Mouse (Mus musculus): ENCODE measurements around the gene 6330409D20Rik. TPM values are rescaled to one million over a fixed set of nuclear protein-coding genes. Genes with fewer than 3 reads are reported as not detected.

6330409D20Rik gene
- 0.06 TPM in 1 of 2 replicates, not detected in the other for polyA plus RNA-seq (2012; rRNA removed)

DNA sequence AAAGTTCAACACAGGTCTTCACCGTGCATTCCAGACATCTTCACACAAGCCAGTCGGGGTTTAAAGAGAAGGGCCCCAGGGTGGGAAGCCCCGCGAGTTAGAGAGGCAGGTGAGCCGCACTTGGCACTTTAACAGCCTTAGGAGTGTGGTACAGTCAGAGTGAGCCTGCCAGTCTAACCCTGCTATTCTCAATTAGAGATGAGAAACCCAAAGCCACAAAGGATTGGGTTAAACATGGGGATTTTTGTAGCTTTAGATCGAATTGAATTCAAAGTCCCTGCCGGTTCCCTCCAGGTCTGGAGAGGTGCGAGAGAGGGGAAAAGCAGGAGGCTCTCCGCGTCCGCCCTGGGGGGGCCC, at the start of gene 6330409D20Rik:
TSS of gene 6330409D20Rik (minus strand) at position 101 of the 357 bp plus-strand sequence.

DNA sequence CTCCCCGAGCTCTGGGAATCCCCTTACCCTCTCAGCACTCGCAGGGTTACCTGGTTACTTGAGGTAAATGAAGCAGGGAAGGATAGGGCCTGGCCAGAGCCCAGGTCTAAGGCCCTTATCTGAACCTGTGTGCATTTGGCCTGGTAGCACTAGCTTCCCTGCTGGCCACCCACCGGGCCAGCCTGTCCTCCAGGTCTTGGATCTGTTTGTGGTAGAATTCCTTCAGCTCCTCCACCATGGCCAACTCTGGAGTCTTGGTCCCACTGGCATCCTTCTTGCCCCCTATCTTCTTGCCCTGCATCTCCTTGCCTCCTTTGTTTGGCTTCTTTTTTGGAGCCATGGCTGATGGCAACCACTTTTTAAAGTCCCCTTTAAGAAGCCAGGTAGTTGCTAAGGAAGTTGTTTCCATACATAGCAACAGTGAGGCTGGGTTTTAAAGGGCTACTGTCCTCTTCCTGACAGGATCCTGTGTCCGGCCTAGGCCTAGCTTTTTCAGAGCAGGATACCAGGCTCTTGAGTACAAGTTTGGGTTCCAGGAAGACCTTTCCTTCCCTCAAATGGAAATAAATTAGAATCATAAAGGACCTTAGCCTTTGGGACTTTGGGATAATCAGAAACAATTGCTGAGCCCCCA, 43.3 kb upstream of the 6330409D20Rik start, which contains the start of gene Cfap157:
TSS of gene Cfap157 (minus strand) at position 381 of the 634 bp plus-strand sequence.

DNA sequence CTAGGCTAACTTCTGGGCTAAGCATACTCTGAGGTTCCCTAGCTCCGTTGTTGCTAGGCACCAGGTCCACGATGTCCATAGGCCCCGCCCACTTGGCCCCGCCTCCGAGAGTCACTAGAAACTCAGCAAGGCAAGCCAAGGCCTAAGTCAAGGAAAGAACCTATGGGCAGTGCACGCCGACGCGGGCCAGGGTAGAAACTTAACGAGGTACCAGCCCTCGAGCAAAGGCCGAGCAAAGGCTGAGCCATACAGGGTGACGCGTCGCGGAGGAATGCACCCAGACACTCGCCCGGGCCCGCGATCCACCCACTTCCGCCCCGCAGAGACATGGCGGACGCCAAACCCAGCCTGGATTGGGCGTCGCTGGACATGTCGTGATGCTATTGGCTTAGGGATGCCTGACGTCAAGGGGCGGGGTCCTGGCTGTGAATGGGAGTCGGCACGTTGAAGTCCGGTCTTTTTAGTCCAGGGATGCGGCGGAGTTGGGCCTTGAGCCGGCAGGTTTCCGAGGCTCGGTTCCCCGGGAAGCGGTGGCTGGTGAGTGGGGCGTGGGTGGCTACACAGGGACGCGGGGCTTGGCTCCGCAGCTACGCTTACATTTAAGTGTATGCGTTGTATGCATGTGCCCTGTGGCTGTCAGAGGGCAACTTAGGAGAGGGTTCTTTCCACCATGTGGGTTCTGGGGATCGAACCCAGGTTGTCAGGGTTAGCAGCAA, 34.7 kb upstream of the 6330409D20Rik start, which contains the start of the genes Ttc16 and Ptrh1:
TSS of gene Ttc16 (minus strand) at position 275 of the 716 bp plus-strand sequence.
TSS of gene Ptrh1 (plus strand) at position 428 of the 716 bp plus-strand sequence.

DNA sequence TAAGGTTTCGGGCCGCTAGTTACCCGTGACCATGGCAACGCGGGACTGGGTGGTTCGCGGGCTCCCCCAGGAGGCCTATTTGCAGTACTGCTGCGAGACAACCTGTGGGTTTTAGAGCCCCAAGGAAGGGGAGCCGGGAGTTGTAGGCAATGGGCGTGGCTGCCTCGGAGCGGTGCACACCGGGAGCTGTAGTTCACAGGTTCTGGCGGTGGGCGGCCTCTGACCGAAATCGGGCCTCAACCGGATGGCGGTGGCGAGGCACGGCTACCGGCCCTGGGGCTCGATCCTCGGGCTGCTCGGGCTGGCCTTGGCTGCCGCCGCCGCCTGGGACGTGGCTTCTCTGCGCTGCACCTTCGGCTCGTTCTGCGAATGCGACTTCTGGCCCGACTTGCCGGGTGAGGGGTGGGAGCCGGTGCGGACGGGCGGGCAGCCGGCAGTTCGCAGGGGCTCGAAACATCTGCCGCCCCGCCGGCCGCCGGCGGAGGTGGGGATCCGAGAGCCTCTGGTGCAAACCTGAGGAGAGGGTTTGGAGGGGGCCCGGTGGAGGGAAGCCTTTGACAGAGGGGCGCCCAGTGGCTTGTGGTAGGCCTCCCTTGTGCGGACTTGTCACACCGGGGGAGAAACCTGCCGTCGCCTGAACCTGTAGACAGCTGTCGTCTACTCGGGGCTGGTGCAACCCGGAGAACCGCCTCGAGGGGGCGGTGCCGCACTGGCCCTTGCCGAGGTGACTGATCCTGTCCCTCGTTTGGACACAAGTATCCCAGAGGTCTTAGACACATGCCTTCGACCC, 16.4 kb upstream of the 6330409D20Rik start, which contains the start of gene Tor2a:
TSS of gene Tor2a (plus strand) at position 179 of the 790 bp plus-strand sequence.

DNA sequence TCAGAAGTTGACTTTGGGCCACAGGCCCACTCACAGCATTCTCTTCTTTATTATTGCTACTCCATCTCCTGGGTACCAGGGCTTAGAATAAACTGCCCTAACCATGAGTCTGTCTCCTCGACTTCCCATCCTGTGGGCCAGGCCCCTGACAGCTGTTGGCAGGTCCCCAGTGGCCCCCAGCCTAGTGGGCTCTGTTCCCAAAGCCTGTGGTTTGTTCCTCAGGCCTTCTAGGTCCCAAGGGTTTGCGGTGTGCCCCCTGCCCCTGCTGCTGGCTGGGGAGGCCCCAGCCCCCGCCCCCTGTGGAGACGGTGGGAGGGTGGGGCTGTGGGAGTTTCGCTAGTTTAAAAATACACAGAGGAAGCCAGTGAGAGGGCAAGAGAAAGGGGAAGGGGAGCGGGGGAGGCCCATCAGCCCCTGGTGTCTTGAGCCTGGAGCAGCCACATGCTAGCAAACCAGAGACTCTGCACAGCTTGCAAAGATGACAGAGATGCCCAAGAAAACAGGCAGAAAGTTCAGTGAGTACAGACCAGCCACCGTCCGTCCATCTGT, 20.1 kb downstream of the 6330409D20Rik start, which contains the start of gene Sh2d3c:
TSS of gene Sh2d3c (plus strand) at position 375 of the 549 bp plus-strand sequence.

DNA sequence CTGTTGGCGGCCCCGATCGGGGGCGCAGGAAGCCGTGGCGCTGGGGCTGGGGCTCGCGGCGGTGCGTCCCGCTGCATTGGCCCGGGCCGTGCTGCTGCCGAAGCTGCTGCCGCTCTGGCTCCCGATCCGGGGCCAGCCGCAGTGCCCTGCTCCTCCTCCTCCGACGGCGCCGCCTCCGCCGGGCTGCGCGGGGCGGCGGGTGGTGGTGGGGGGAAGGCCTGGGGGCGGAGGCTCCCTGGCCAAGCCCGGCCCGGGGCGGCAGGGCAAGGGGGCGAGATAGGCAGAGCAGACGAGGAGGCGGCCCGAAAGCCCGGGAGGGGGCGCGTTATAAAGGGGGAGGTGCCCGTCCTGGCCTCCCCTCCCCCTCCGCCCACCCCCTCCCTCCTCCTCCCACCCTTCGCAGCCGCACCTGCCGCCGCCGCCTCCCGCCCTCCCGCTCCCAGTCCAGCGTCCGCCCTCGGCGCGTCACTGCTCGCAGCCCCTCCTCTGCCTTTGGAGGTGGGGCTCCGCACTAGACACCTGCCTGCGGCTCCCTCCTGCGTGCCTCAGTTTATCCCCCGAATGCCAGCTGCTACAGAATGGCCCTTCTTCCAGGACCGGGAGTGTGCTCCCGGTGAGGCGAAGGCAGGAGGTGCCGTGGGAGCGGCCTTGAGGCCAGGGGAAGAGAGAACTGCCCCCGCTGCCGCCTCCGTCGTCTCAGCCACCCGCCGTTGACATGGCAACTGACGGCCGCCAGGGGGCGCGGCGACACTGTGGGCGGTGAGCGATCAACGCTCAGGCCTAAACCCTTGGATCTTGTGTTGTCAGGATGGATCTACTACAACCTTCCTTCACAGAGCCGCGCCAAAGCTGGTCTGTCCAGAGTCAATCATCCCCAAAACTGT, 27.6 kb downstream of the 6330409D20Rik start, which contains the start of gene Cdk9:
TSS of gene Cdk9 (minus strand) at position 143 of the 884 bp plus-strand sequence.

DNA sequence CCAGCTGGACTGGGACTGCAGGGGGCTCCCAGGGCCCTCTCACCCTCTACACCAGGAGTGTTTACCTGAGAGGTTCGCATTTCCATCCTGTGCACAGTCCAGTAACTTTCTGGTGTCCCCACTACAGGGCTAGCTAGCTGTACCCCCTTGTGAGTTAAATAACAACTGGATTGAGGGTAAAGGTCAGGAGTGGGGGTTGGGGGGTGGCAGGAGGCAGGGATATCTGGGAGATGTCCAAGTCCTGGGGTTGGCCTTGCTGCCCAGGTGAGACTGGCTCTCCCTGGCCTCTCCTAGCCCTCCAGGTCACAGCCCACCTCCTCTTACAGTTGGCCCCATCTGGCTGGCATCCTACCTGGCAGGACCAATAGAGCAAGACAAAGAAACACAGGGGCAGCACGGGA, 36.8 kb downstream of the 6330409D20Rik start, which contains the start of gene Fpgs:
TSS of gene Fpgs (minus strand) at position 125 of the 401 bp plus-strand sequence.

Other genes starting within 250 kb of the 6330409D20Rik start
- 0.90 and 0.97 TPM in 2 replicates for gene Fam102a, start 205.7 kb downstream of the 6330409D20Rik start, polyA plus RNA-seq (2012; rRNA removed)
- gene Dpm2, start 170.2 kb downstream of the 6330409D20Rik start, polyA plus RNA-seq (2012; rRNA removed), result 47.8 and 53.3 TPM in 2 replicates
- gene Pip5kl1, start 166.2 kb downstream of the 6330409D20Rik start, polyA plus RNA-seq (2012; rRNA removed), result 0.01 and 0.14 TPM in 2 replicates
- gene 9430097D07Rik, start 165.3 kb downstream of the 6330409D20Rik start, polyA plus RNA-seq (2012; rRNA removed), result not detected in 2 replicates
- gene St6galnac4, start 153.9 kb downstream of the 6330409D20Rik start, polyA plus RNA-seq (2012; rRNA removed), result 5.3 and 5.4 TPM in 2 replicates
- 9.7 and 11.1 TPM in 2 replicates for gene St6galnac6, start 141.3 kb downstream of the 6330409D20Rik start, polyA plus RNA-seq (2012; rRNA removed)
- gene Ak1, start 119.3 kb downstream of the 6330409D20Rik start, polyA plus RNA-seq (2012; rRNA removed), result 0.54 and 1.3 TPM in 2 replicates
- gene Eng, start 94.4 kb downstream of the 6330409D20Rik start, polyA plus RNA-seq (2012; rRNA removed), result 11.3 and 14.1 TPM in 2 replicates
- gene Fpgs, start 36.9 kb downstream of the 6330409D20Rik start, polyA plus RNA-seq (2012; rRNA removed), result 48.8 and 53.5 TPM in 2 replicates
- 52.6 and 57.4 TPM in 2 replicates for gene Cdk9, start 27.9 kb downstream of the 6330409D20Rik start, polyA plus RNA-seq (2012; rRNA removed)
- gene Sh2d3c, start 20.0 kb downstream of the 6330409D20Rik start, polyA plus RNA-seq (2012; rRNA removed), result 3.8 and 4.6 TPM in 2 replicates
- gene Tor2a, start 16.2 kb upstream of the 6330409D20Rik start, polyA plus RNA-seq (2012; rRNA removed), result 17.3 and 22.1 TPM in 2 replicates
- 0.21 and 0.23 TPM in 2 replicates for gene Ttc16, start 34.6 kb upstream of the 6330409D20Rik start, polyA plus RNA-seq (2012; rRNA removed)
- gene Ptrh1, start 34.8 kb upstream of the 6330409D20Rik start, polyA plus RNA-seq (2012; rRNA removed), result 1.6 and 1.8 TPM in 2 replicates
- 0.01 TPM in 1 of 2 replicates, not detected in the other for gene Cfap157, start 43.4 kb upstream of the 6330409D20Rik start, polyA plus RNA-seq (2012; rRNA removed)
- gene Stxbp1, start 106.2 kb upstream of the 6330409D20Rik start, polyA plus RNA-seq (2012; rRNA removed), result 2.0 TPM in 2 replicates
- gene Fam129b, start 135.1 kb upstream of the 6330409D20Rik start, polyA plus RNA-seq (2012; rRNA removed), result 5.8 and 6.0 TPM in 2 replicates
- gene Rpl12, start 220.5 kb upstream of the 6330409D20Rik start, polyA plus RNA-seq (2012; rRNA removed), result 627 and 656 TPM in 2 replicates
- gene Lrsam1, start 220.6 kb upstream of the 6330409D20Rik start, polyA plus RNA-seq (2012; rRNA removed), result 2.4 and 2.5 TPM in 2 replicates
- gene Slc2a8, start 241.1 kb upstream of the 6330409D20Rik start, polyA plus RNA-seq (2012; rRNA removed), result 4.1 and 4.7 TPM in 2 replicates

Measured in liver, embryonic 14 days (tissue).